Mouse (Mus musculus): ENCODE results near the gene CN725425.

Gene CN725425

GRCm38 (mm10) chr15:91199256-91199905 is at the start of gene CN725425:
Gene CN725425 (plus strand): TSS chr15:91199494.
- CTCF ChIA-PET = no interaction called here

GRCm38 (mm10) chr15:91152592-91152991 is 46.7 kb upstream of the CN725425 start:
- CTCF ChIA-PET = no interaction called here

- CTCF ChIA-PET = no interaction called here
These were observed 46.0 kb upstream of the CN725425 start for GRCm38 (mm10) chr15:91153311-91153710.

- CTCF ChIA-PET = no interaction called here
These were observed 38.1 kb upstream of the CN725425 start for GRCm38 (mm10) chr15:91161153-91161552.

GRCm38 (mm10) chr15:91163454-91163853 is 35.8 kb upstream of the CN725425 start:
- CTCF ChIA-PET = no interaction called here

- CTCF ChIA-PET = no interaction called here
These were observed 34.3 kb upstream of the CN725425 start for GRCm38 (mm10) chr15:91165021-91165420.

GRCm38 (mm10) chr15:91167850-91168562 is 31.3 kb upstream of the CN725425 start:
- CTCF ChIA-PET = no interaction called here

GRCm38 (mm10) chr15:91170602-91171328 is 28.5 kb upstream of the CN725425 start:
- CTCF ChIA-PET = no interaction called here

GRCm38 (mm10) chr15:91171332-91171731 is 28.0 kb upstream of the CN725425 start:
- CTCF ChIA-PET = no interaction called here

- CTCF ChIA-PET = no interaction called here
These were observed 27.1 kb upstream of the CN725425 start for GRCm38 (mm10) chr15:91172193-91172592.

GRCm38 (mm10) chr15:91178656-91179314 is 20.5 kb upstream of the CN725425 start:
- CTCF ChIA-PET = no interaction called here

GRCm38 (mm10) chr15:91179911-91180622 is 19.2 kb upstream of the CN725425 start:
- CTCF ChIA-PET = no interaction called here

- CTCF ChIA-PET = no interaction called here
These were observed 12.9 kb upstream of the CN725425 start for GRCm38 (mm10) chr15:91186358-91186757.

GRCm38 (mm10) chr15:91190026-91190425 is 9.3 kb upstream of the CN725425 start:
- CTCF ChIA-PET = no interaction called here

GRCm38 (mm10) chr15:91190519-91191207 is 8.6 kb upstream of the CN725425 start:
- CTCF ChIA-PET = no interaction called here

- CTCF ChIA-PET = no interaction called here
These were observed 7.7 kb upstream of the CN725425 start, which contains the start of gene Abcd2 for GRCm38 (mm10) chr15:91191412-91192222. Gene Abcd2 (minus strand): TSS chr15:91191799.

- CTCF ChIA-PET = no interaction called here
These were observed 7.1 kb upstream of the CN725425 start for GRCm38 (mm10) chr15:91192223-91192598.

- CTCF ChIA-PET = no interaction called here
These were observed 1.5 kb downstream of the CN725425 start for GRCm38 (mm10) chr15:91200833-91201232.

GRCm38 (mm10) chr15:91202486-91202885 is 3.2 kb downstream of the CN725425 start:
- CTCF ChIA-PET = no interaction called here

- CTCF ChIA-PET = no interaction called here
These were observed 4.2 kb downstream of the CN725425 start for GRCm38 (mm10) chr15:91203521-91203920.
